Mouse (Mus musculus) neural tube, embryonic 14.5 days (tissue): ENCODE measurements around the gene Tmem251. TPM values are rescaled to one million over a fixed set of nuclear protein-coding genes. Genes with fewer than 3 reads are reported as not detected.

Experiments
- ATAC-seq: fragments of 200-750 bp; cut with Nextera tagmentation; 2 replicates; pipeline ENCODE4 v1.8.0; 2017; ENCODE audit warnings: low read depth, mild to moderate bottlenecking, moderate TSS enrichment, moderate library complexity
- H3K27ac ChIP-seq: fragments of 300-500 bp; sonication (generic); 2 replicates; pipeline ENCODE4 v1.5.1; 2014; ENCODE audit warnings: low read depth, mild to moderate bottlenecking, control low read depth, low read length, moderate library complexity, mixed read lengths
- H3K27me3 ChIP-seq: fragments of 300-500 bp; sonication (generic); 2 replicates; pipeline ENCODE4 v1.6.1; 2014; ENCODE audit warnings: low read length; ENCODE audit not compliant: control insufficient read depth, insufficient read depth
- H3K36me3 ChIP-seq: fragments of 300-500 bp; sonication (generic); 2 replicates; pipeline ENCODE4 v1.6.1; 2014; ENCODE audit warnings: low read length, mixed read lengths; ENCODE audit not compliant: control insufficient read depth, insufficient read depth
- H3K4me1 ChIP-seq: fragments of 300-500 bp; sonication (generic); 2 replicates; pipeline ENCODE4 v1.6.1; 2014; ENCODE audit warnings: low read length; ENCODE audit not compliant: control insufficient read depth, insufficient read depth
- H3K4me2 ChIP-seq: fragments of 300-500 bp; sonication (generic); 2 replicates; pipeline ENCODE4 v1.6.1; 2014; ENCODE audit warnings: mild to moderate bottlenecking, low read depth, low read length, control low read depth
- H3K4me3 ChIP-seq: fragments of 300-500 bp; sonication (generic); 2 replicates; pipeline ENCODE4 v1.5.1; 2014; ENCODE audit warnings: low read depth, low read length, control low read depth, mixed read lengths
- H3K9ac ChIP-seq: fragments of 300-500 bp; sonication (generic); replicated peaks from 2 replicates; pipeline ENCODE4 v1.6.1; 2014; ENCODE audit warnings: low read depth, mild to moderate bottlenecking, control low read depth, low read length, mixed read lengths
- H3K9me3 ChIP-seq: fragments of 300-500 bp; sonication (generic); 2 replicates; pipeline ENCODE4 v1.6.1; 2016; ENCODE audit warnings: low read length; ENCODE audit not compliant: control insufficient read depth
- WGBS: fragments of 180-500 bp; shearing (Covaris S2); extraction: QIAGEN DNeasy Blood & Tissue Kit; methylation state at CpG from one replicate; pipeline ENCODE4 v1.1.7; 2014; 5-methylcytosine and 5-hydroxymethylcytosine counted together
- polyA plus RNA-seq: library from polyadenylated mRNA; unstranded; fragments of >200 nt; fragmentation: Nextera tagmentation; extraction: Ambion mirVana; gene quantifications from 2 replicates; pipeline ENCODE4 v1.2.1, GENCODE M21; 2014

The Tmem251 gene
- polyA plus RNA-seq, 1 experiment from 2014 or later = 12.6 TPM

GRCm38 (mm10) chr12:102708220-102708619 is 35.3 kb upstream of the Tmem251 start:
- no peak for ATAC-seq
- Histone ChIP-seq H3K4me3 (no peak overlapping the region), H3K9me3 (no peaks in the 10 kb centered on the region), H3K36me3 (no peaks in the 10 kb centered on the region), H3K27me3 (no peaks in the 10 kb centered on the region), H3K4me1 (peaks cover 11% of the 10 kb centered on the region), H3K4me2 (no peak overlapping the region), H3K9ac (no peak overlapping the region), H3K27ac (no peak overlapping the region)
- WGBS = 74% methylated on average over 11 of the region's 11 CpGs

DNA sequence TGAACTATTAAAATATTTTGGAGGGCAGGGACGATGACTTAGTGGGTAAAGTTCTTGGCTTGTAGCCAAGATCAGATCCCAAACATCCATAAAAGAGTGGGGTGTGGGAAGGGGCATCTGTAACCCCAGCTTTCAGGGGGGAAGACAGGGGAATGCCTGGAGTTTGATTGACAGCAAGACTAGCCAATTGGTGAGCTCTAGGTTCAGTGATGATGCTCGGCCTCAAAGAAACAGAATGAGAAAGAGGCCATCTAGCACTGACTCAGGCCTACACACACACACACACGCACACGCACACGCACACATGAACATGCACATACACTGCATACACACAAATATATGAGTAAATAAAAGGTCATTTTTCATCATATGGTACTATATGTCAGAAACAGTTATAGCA is 33.7 kb upstream of the Tmem251 start:
- Histone ChIP-seq H3K27me3 (no peaks in the 10 kb centered on the region), H3K4me1 (no peaks in the 10 kb centered on the region), H3K4me3 (no peak overlapping the region), H3K9me3 (no peaks in the 10 kb centered on the region), H3K27ac (no peak overlapping the region), H3K9ac (no peak overlapping the region), H3K4me2 (no peak overlapping the region), H3K36me3 (no peaks in the 10 kb centered on the region)
- no peak for ATAC-seq
- WGBS = 89% methylated on average over 5 of the region's 5 CpGs

GRCm38 (mm10) chr12:102710851-102711375 is 32.6 kb upstream of the Tmem251 start:
- no peaks in the 10 kb centered on the region for H3K9me3 ChIP-seq
- no peak overlapping the region for H3K4me3 ChIP-seq
- H3K4me2 ChIP-seq = no peak overlapping the region
- H3K36me3 ChIP-seq = no peaks in the 10 kb centered on the region
- no peaks in the 10 kb centered on the region for H3K27me3 ChIP-seq
- H3K9ac ChIP-seq = no peak overlapping the region
- WGBS = 56% methylated on average over 4 of the region's 4 CpGs
- H3K27ac ChIP-seq = no peak overlapping the region
- no peak for ATAC-seq
- H3K4me1 ChIP-seq = no peaks in the 10 kb centered on the region

GRCm38 (mm10) chr12:102713153-102713865 is 30.3 kb upstream of the Tmem251 start:
- no peaks in the 10 kb centered on the region for H3K27me3 ChIP-seq
- 69% methylated on average over 20 of the region's 20 CpGs for WGBS
- no peaks in the 10 kb centered on the region for H3K4me1 ChIP-seq
- no peak overlapping the region for H3K4me2 ChIP-seq
- no peak for ATAC-seq
- H3K27ac ChIP-seq = no peak overlapping the region
- no peaks in the 10 kb centered on the region for H3K9me3 ChIP-seq
- no peaks in the 10 kb centered on the region for H3K36me3 ChIP-seq
- H3K9ac ChIP-seq = no peak overlapping the region
- no peak overlapping the region for H3K4me3 ChIP-seq

GRCm38 (mm10) chr12:102714116-102714515 is 29.4 kb upstream of the Tmem251 start:
- no peak for ATAC-seq
- no peaks in the 10 kb centered on the region for H3K36me3 ChIP-seq
- no peak overlapping the region for H3K4me3 ChIP-seq
- H3K27ac ChIP-seq = no peak overlapping the region
- H3K9me3 ChIP-seq = no peaks in the 10 kb centered on the region
- no peaks in the 10 kb centered on the region for H3K27me3 ChIP-seq
- WGBS = 73% methylated on average over 2 of the region's 2 CpGs
- no peak overlapping the region for H3K9ac ChIP-seq
- no peaks in the 10 kb centered on the region for H3K4me1 ChIP-seq
- H3K4me2 ChIP-seq = no peak overlapping the region

GRCm38 (mm10) chr12:102714654-102715395 is 28.7 kb upstream of the Tmem251 start:
- Histone ChIP-seq H3K27ac (no peak overlapping the region), H3K4me3 (no peak overlapping the region), H3K4me1 (no peaks in the 10 kb centered on the region), H3K36me3 (no peaks in the 10 kb centered on the region), H3K9me3 (no peaks in the 10 kb centered on the region), H3K27me3 (no peaks in the 10 kb centered on the region), H3K4me2 (no peak overlapping the region), H3K9ac (no peak overlapping the region)
- WGBS = 85% methylated on average over 10 of the region's 10 CpGs
- ATAC-seq = no peak

GRCm38 (mm10) chr12:102719552-102720315 is 23.8 kb upstream of the Tmem251 start:
- Histone ChIP-seq H3K9me3 (no peaks in the 10 kb centered on the region), H3K36me3 (no peaks in the 10 kb centered on the region), H3K4me3 (no peak overlapping the region), H3K4me1 (no peaks in the 10 kb centered on the region), H3K4me2 (no peak overlapping the region), H3K9ac (no peak overlapping the region), H3K27ac (no peak overlapping the region), H3K27me3 (no peaks in the 10 kb centered on the region)
- WGBS = 28% methylated on average over 13 of the region's 13 CpGs
- ATAC-seq = peak; percentile 89

DNA sequence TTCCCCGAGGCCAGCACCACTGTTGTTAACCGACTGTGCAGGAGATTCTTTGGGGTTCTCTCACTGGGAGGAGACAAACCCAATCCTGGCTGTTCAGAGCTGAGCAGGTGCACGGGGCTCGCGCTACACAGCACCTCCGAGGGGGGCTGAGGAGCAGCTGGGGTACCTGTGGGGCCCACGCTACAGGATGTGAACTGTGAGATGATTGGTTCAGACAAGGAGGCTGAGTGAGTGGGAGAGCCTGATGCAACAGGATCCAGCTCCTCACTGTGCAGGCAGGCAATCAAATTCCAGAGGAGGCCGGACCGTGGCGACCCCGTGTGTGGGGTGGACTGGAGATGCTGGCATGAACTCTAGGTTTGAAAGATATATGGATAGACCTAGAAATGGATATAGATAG is 21.1 kb upstream of the Tmem251 start:
- Histone ChIP-seq H3K4me2 (no peak overlapping the region), H3K27me3 (no peaks in the 10 kb centered on the region), H3K36me3 (no peaks in the 10 kb centered on the region), H3K27ac (no peak overlapping the region), H3K4me3 (no peak overlapping the region), H3K9me3 (no peaks in the 10 kb centered on the region), H3K9ac (no peak overlapping the region), H3K4me1 (no peaks in the 10 kb centered on the region)
- ATAC-seq = no peak
- WGBS = 56% methylated on average over 11 of the region's 11 CpGs
